Mouse (Mus musculus) lung, embryonic 14.5 days (tissue): Measurements from ENCODE around the gene Mat2a. TPM values are rescaled to one million over a fixed set of nuclear protein-coding genes. Genes with fewer than 3 reads are reported as not detected.
A peak's percentile ranks its signal among the peaks of the same experiment; 100 is the strongest.

Experiments used
- ATAC-seq: fragments of 200-750 bp; cut with Nextera tagmentation; 2 replicates; pipeline ENCODE4 v1.8.0; 2017; ENCODE audit warnings: mild to moderate bottlenecking, moderate TSS enrichment, moderate library complexity; ENCODE audit not compliant: insufficient read depth
- DNase-seq: peaks from one replicate; pipeline ENCODE4 v3.0.0-alpha.2; 2015
- H3K27ac ChIP-seq: fragments of 300-500 bp; sonication (generic); 2 replicates; pipeline ENCODE4 v1.5.1; 2014; ENCODE audit warnings: low read depth, mild to moderate bottlenecking, moderate library complexity
- H3K27me3 ChIP-seq: fragments of 300-500 bp; sonication (generic); 2 replicates; pipeline ENCODE4 v1.6.1; 2014; ENCODE audit warnings: low read length, control low read depth; ENCODE audit not compliant: insufficient read depth
- H3K36me3 ChIP-seq: fragments of 300-500 bp; sonication (generic); 2 replicates; pipeline ENCODE4 v1.6.1; 2014; ENCODE audit warnings: control low read depth; ENCODE audit not compliant: insufficient read depth
- H3K4me1 ChIP-seq: fragments of 300-500 bp; sonication (generic); 2 replicates; pipeline ENCODE4 v1.6.1; 2014; ENCODE audit warnings: antibody characterized with exemption, control low read depth; ENCODE audit not compliant: insufficient read depth
- H3K4me2 ChIP-seq: fragments of 300-500 bp; sonication (generic); 2 replicates; pipeline ENCODE4 v1.6.1; 2014; ENCODE audit warnings: mild to moderate bottlenecking
- H3K4me3 ChIP-seq: fragments of 300-500 bp; sonication (generic); 2 replicates; pipeline ENCODE4 v1.5.1; 2014; ENCODE audit warnings: low read depth, low read length
- H3K9ac ChIP-seq: fragments of 300-500 bp; sonication (generic); 2 replicates; pipeline ENCODE4 v1.6.1; 2014
- H3K9me3 ChIP-seq: fragments of 300-500 bp; sonication (generic); 2 replicates; pipeline ENCODE4 v1.6.1; 2016; ENCODE audit warnings: low read depth, low read length, control low read depth
- CTCF ChIP-seq: IDR thresholded peaks from 2 replicates; pipeline ENCODE4 v1.5.1; 2016; ENCODE audit warnings: antibody characterized with exemption, low read depth
- WGBS: fragments of 180-500 bp; shearing (Covaris S2); extraction: QIAGEN DNeasy Blood & Tissue Kit; methylation state at CpG from one replicate; pipeline ENCODE4 v1.1.7; 2014; 5-methylcytosine and 5-hydroxymethylcytosine counted together
- polyA plus RNA-seq: library from polyadenylated mRNA; unstranded; fragments of >200 nt; fragmentation: Nextera tagmentation; extraction: Ambion mirVana; gene quantifications from 2 replicates; pipeline ENCODE4 v1.2.1, GENCODE M21; 2014

Mat2a gene
- polyA plus RNA-seq, 1 experiment from 2014 or later, result 402 TPM

DNA sequence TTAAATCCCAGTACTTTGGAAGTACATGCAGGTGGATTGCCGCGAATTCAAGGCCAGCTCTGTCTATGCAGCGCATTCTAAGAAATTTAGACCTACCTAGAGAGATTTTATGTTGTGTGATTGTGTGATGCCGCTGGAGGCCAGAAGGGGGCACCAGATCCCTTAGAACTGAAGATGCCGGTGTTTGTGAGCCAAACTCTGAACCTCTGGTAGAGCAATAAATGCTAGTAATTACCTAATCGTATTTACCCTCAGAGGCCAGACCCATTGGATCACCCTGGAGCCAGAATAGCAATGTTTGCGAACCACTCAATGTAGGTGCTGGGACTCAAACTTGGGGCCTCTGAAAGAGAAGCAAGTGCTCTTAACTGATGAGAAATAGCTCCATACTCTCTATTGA is 37.5 kb downstream of the Mat2a start:
- no peaks in the 10 kb centered on the region for H3K36me3 ChIP-seq
- no peak overlapping the region for H3K27ac ChIP-seq
- H3K4me2 ChIP-seq, result no peak overlapping the region
- DNase-seq, result peak; percentile 86
- H3K27me3 ChIP-seq, result no peaks in the 10 kb centered on the region
- 20% methylated on average over 7 of the region's 7 CpGs for WGBS
- no peaks in the 10 kb centered on the region for H3K9me3 ChIP-seq
- peak; percentile 78 for TF ChIP-seq CTCF
- H3K4me3 ChIP-seq, result no peak overlapping the region
- H3K4me1 ChIP-seq, result no peaks in the 10 kb centered on the region
- no peak for ATAC-seq
- no peak overlapping the region for H3K9ac ChIP-seq

GRCm38 (mm10) chr6:72399967-72400366 is 39.4 kb downstream of the Mat2a start:
- Histone ChIP-seq H3K9ac (no peak overlapping the region), H3K4me2 (no peak overlapping the region), H3K36me3 (no peaks in the 10 kb centered on the region), H3K27me3 (no peaks in the 10 kb centered on the region), H3K4me3 (no peak overlapping the region), H3K27ac (no peak overlapping the region), H3K4me1 (no peaks in the 10 kb centered on the region), H3K9me3 (no peaks in the 10 kb centered on the region)
- WGBS, result 31% methylated on average over 2 of the region's 2 CpGs
- no peak for ATAC-seq
- TF ChIP-seq CTCF, result no peak
- no peak for DNase-seq

DNA sequence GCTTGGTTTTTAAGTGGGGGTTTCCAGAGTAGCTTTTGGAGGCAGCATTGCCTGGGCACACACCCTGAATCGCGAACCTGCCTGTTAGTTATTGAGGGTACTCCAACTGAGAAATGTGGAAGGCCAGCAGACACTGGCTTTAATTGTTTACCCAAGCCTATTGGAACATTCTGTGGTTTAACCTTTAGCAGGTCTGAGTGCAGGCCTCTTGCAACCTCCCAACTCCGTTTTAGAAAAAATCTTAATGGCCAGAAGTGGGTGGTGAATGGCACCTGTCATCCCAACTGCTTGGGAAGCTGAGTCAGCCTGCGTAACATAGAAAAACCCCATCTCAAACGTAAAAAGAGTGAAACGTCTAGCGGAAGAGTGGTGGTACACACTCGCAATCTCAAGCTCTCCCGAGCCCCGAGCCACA is 42.5 kb downstream of the Mat2a start:
- WGBS, result 58% methylated on average over 10 of the region's 10 CpGs
- no peaks in the 10 kb centered on the region for H3K36me3 ChIP-seq
- DNase-seq, result peak; percentile 12
- no peaks in the 10 kb centered on the region for H3K9me3 ChIP-seq
- H3K27me3 ChIP-seq, result no peaks in the 10 kb centered on the region
- no peak overlapping the region for H3K9ac ChIP-seq
- H3K4me2 ChIP-seq, result no peak overlapping the region
- ATAC-seq, result no peak; the same call in 1 of the 2 replicates
- no peak overlapping the region for H3K27ac ChIP-seq
- H3K4me1 ChIP-seq, result no peaks in the 10 kb centered on the region
- no peak for TF ChIP-seq CTCF
- no peak overlapping the region for H3K4me3 ChIP-seq

DNA sequence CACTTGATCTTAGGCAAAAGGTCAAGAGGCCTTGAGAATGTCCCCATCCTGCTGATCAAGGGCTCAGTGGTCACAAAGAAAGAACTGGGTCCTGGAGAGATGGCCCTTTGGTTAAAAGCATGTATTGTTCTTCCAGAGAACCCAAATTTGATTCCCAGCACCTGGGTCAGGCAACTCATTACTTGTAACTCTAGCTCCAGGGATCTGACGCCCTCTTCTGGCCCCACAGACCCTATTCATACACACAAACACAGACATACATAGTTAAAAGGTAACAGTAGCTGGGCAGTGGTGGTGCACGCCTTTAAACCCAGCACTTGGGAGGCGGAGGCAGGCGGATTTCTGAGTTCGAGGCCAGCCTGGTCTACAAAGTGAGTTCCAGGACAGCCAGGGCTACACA is 47.0 kb downstream of the Mat2a start:
- H3K4me3 ChIP-seq, result no peak overlapping the region
- TF ChIP-seq CTCF, result 0 out of 2 replicates have a peak, but pooled peaks have one; percentile 3
- H3K27me3 ChIP-seq, result no peaks in the 10 kb centered on the region
- WGBS, result 89% methylated on average over 5 of the region's 5 CpGs
- no peak overlapping the region for H3K9ac ChIP-seq
- DNase-seq (no peak), ATAC-seq (no peak)
- no peak overlapping the region for H3K27ac ChIP-seq
- H3K9me3 ChIP-seq, result no peaks in the 10 kb centered on the region
- 0 out of 2 replicates have a peak, but pooled peaks cover 7% of the 10 kb centered on the region for H3K4me1 ChIP-seq
- H3K36me3 ChIP-seq, result 0 out of 2 replicates have a peak, but pooled peaks cover 9% of the 10 kb centered on the region
- no peak overlapping the region for H3K4me2 ChIP-seq

DNA sequence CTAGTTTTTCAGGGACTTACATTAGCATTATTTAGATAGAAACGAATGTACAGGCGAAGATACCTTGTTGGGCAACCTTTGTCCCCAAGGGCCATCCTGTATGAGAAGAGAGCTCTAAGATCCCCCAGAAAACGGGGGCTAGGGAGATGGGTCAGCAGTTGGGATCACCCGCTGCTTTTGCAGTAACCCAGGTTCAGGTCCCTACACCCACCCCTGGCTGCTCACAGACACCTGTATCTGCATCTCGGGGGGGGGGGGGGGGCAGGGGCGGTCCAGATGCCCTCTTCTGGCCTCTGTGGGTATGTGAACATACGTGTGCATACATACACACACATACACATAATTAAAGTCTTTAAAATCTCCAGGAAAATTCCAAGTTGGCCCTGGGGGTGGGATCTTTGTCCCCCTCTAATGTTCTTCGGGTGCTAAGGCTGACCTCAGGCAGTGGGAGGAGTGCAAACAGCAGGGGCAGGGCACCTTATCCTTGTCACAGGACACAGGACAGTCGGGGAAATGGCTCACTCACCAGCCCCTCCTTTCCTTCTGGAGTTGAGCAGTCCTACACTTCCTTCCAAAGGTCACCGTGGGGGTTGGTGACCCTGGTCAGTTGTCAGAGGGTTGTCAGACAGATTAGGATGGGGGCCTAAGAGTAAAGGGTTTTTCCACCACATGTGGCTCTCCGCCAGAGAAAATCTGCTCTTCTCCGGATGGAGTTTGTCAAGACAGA is 48.4 kb downstream of the Mat2a start:
- TF ChIP-seq CTCF, result no peak; the same call in 1 of the 2 replicates
- H3K9ac ChIP-seq, result peak overlapping the region; percentile 68
- ATAC-seq (peak; percentile 67), DNase-seq (peak; percentile 87)
- 13% methylated on average over 12 of the region's 12 CpGs for WGBS
- peak overlapping the region; percentile 69 for H3K4me2 ChIP-seq
- H3K27me3 ChIP-seq, result no peaks in the 10 kb centered on the region
- H3K36me3 ChIP-seq, result peaks cover 15% of the 10 kb centered on the region; the same call in 1 of the 2 replicates
- H3K4me1 ChIP-seq, result 0 out of 2 replicates have a peak, but pooled peaks cover 7% of the 10 kb centered on the region
- H3K27ac ChIP-seq, result peak overlapping the region; percentile 94
- no peaks in the 10 kb centered on the region for H3K9me3 ChIP-seq
- H3K4me3 ChIP-seq, result peak overlapping the region; percentile 52

- H3K4me1 ChIP-seq, result 0 out of 2 replicates have a peak, but pooled peaks cover 7% of the 10 kb centered on the region
- no peaks in the 10 kb centered on the region for H3K27me3 ChIP-seq
- H3K9me3 ChIP-seq, result no peaks in the 10 kb centered on the region
- H3K27ac ChIP-seq, result peak within 1 kb of the TSS; percentile 94
- H3K4me3 ChIP-seq, result peak within 1 kb of the TSS; percentile 52
- ATAC-seq, result peak; percentile 80
- TF ChIP-seq CTCF, result peak; percentile 32; the same call in 1 of the 2 replicates
- H3K36me3 ChIP-seq, result peaks cover 22% of the 10 kb centered on the region
- H3K4me2 ChIP-seq, result peak within 1 kb of the TSS; percentile 69
- H3K9ac ChIP-seq, result peak within 1 kb of the TSS; percentile 68
- peak; percentile 78 for DNase-seq
- under 1% methylated on average over 33 of the region's 33 CpGs for WGBS
These were observed 49.2 kb downstream of the Mat2a start, which contains the start of gene Vamp8 for GRCm38 (mm10) chr6:72389941-72390771. Gene Vamp8 (minus strand): TSS chr6:72390703.
